Mouse (Mus musculus): Measurements from ENCODE around the gene Pak6. TPM values are rescaled to one million over a fixed set of nuclear protein-coding genes. Genes with fewer than 3 reads are reported as not detected.
A peak's percentile ranks its signal among the peaks of the same experiment; 100 is the strongest.

The Pak6 gene
- polyA plus RNA-seq, 1 experiment: not detected

GRCm38 (mm10) chr2:118682544-118683260 lies 19.6 kb downstream of the Pak6 start:
- TF ChIP-seq POLR2A (IDR thresholded peaks at IDR 0.05; ENCODE audit: borderline replicate concordance, control insufficient read depth, low read depth, low read length) (no peak), CTCF (IDR thresholded peaks at IDR 0.05; ENCODE audit: control insufficient read depth, insufficient read depth, low read length) (no peak)
- WGBS: 34% methylated on average over 8 of the region's 8 CpGs
- no peaks in the 10 kb centered on the region; the same call in 1 of the 2 replicates for H3K4me1 ChIP-seq (ENCODE audit: control insufficient read depth, insufficient read depth, low read length)
- no peak overlapping the region for H3K27ac ChIP-seq (ENCODE audit: control insufficient read depth, insufficient read depth, low read depth, low read length, poor library complexity)
- no peak overlapping the region for H3K4me3 ChIP-seq (replicated peaks; ENCODE audit: control insufficient read depth, low read depth, low read length)

- Histone ChIP-seq H3K27ac (ENCODE audit: control insufficient read depth, insufficient read depth, low read depth, low read length, poor library complexity) (no peak overlapping the region), H3K4me1 (ENCODE audit: control insufficient read depth, insufficient read depth, low read length) (no peaks in the 10 kb centered on the region; the same call in 1 of the 2 replicates), H3K4me3 (replicated peaks; ENCODE audit: control insufficient read depth, low read depth, low read length) (no peak overlapping the region)
- whole genome bisulfite sequencing: 78% methylated on average over 4 of the region's 4 CpGs
- TF ChIP-seq CTCF (IDR thresholded peaks at IDR 0.05; ENCODE audit: control insufficient read depth, insufficient read depth, low read length) (no peak), POLR2A (IDR thresholded peaks at IDR 0.05; ENCODE audit: borderline replicate concordance, control insufficient read depth, low read depth, low read length) (no peak)
These were observed 22.0 kb downstream of the Pak6 start for GRCm38 (mm10) chr2:118685088-118685487.

GRCm38 (mm10) chr2:118686693-118687092 lies 23.6 kb downstream of the Pak6 start:
- H3K4me3 ChIP-seq (replicated peaks; ENCODE audit: control insufficient read depth, low read depth, low read length): no peak overlapping the region
- no peaks in the 10 kb centered on the region; the same call in 1 of the 2 replicates for H3K4me1 ChIP-seq (ENCODE audit: control insufficient read depth, insufficient read depth, low read length)
- no peak overlapping the region for H3K27ac ChIP-seq (ENCODE audit: control insufficient read depth, insufficient read depth, low read depth, low read length, poor library complexity)
- 46% methylated on average over 8 of the region's 8 CpGs for WGBS
- TF ChIP-seq POLR2A (IDR thresholded peaks at IDR 0.05; ENCODE audit: borderline replicate concordance, control insufficient read depth, low read depth, low read length): no peak
- no peak for TF ChIP-seq CTCF (IDR thresholded peaks at IDR 0.05; ENCODE audit: control insufficient read depth, insufficient read depth, low read length)

DNA sequence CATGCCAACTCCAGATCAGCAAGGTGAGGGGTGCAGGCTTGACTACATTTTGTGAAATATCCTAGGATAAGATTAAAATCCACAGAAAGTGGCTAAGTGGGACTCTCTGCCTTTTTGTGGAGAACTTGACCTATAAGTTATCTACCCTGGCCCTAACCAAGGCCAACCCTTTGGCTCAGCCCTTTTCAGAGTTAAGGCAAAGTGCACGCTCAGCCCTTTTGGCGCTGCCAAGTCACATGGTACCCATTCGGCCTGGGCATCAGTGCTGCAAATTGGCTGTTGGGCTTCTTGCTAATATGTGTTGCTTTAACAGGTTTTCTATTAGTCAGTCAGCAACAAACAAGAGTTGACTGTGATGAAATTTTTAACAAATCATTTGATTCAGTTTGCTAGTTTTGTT lies 24.7 kb downstream of the Pak6 start:
- no peak overlapping the region for H3K4me3 ChIP-seq (replicated peaks; ENCODE audit: control insufficient read depth, low read depth, low read length)
- TF ChIP-seq CTCF (IDR thresholded peaks at IDR 0.05; ENCODE audit: control insufficient read depth, insufficient read depth, low read length): no peak
- WGBS: 83% methylated on average over 3 of the region's 3 CpGs
- no peak overlapping the region for H3K27ac ChIP-seq (ENCODE audit: control insufficient read depth, insufficient read depth, low read depth, low read length, poor library complexity)
- no peaks in the 10 kb centered on the region for H3K4me1 ChIP-seq (ENCODE audit: control insufficient read depth, insufficient read depth, low read length)

- Histone ChIP-seq H3K27ac (ENCODE audit: control insufficient read depth, insufficient read depth, low read depth, low read length, poor library complexity) (no peak overlapping the region), H3K4me3 (replicated peaks; ENCODE audit: control insufficient read depth, low read depth, low read length) (no peak overlapping the region), H3K4me1 (ENCODE audit: control insufficient read depth, insufficient read depth, low read length) (no peaks in the 10 kb centered on the region; the same call in 1 of the 2 replicates)
- TF ChIP-seq POLR2A (IDR thresholded peaks at IDR 0.05; ENCODE audit: borderline replicate concordance, control insufficient read depth, low read depth, low read length) (no peak), CTCF (IDR thresholded peaks at IDR 0.05; ENCODE audit: control insufficient read depth, insufficient read depth, low read length) (no peak)
- 65% methylated on average over 10 of the region's 10 CpGs for WGBS
These were observed 26.8 kb downstream of the Pak6 start for GRCm38 (mm10) chr2:118689875-118690274.

GRCm38 (mm10) chr2:118693370-118693966 lies 30.4 kb downstream of the Pak6 start:
- no peaks in the 10 kb centered on the region; the same call in none of the 2 replicates for H3K4me1 ChIP-seq (ENCODE audit: control insufficient read depth, insufficient read depth, low read length)

DNA sequence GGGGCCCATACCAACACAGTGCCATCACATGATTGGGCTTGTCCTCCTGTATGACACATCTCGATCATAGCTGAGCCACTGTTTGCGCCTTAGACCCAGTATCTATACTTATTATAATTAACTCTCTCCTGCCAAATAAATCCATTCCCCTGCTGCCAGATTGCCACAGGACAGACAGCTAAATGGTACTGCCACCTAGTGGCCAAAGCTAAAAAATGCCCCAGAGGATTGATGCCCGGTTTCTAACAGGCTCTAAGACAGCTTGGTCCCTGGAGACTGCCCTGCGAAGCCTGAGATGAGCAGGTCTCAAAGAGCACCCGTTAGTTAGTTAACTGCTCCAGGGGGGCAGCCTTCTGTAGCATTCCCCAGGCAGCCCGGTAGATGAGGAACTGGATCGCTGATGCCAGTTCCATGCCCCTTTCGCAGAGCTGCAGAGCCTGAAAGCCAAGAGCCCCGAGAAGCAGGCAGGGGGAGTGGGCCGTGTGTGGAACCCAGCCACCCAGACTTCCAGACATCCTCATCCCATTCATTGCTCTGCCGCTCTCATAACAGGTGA lies 32.7 kb downstream of the Pak6 start:
- no peak for TF ChIP-seq POLR2A (IDR thresholded peaks at IDR 0.05; ENCODE audit: borderline replicate concordance, control insufficient read depth, low read depth, low read length)
- TF ChIP-seq CTCF (IDR thresholded peaks at IDR 0.05; ENCODE audit: control insufficient read depth, insufficient read depth, low read length): peak; percentile 56
- 35% methylated on average over 11 of the region's 11 CpGs for WGBS
- Histone ChIP-seq H3K4me3 (replicated peaks; ENCODE audit: control insufficient read depth, low read depth, low read length) (no peak overlapping the region), H3K4me1 (ENCODE audit: control insufficient read depth, insufficient read depth, low read length) (peaks cover 2% of the 10 kb centered on the region), H3K27ac (ENCODE audit: control insufficient read depth, insufficient read depth, low read depth, low read length, poor library complexity) (no peak overlapping the region)

More at GRCm38 (mm10) chr2:118693370-118693966, 30.4 kb downstream of the Pak6 start:
- no peak overlapping the region for H3K4me3 ChIP-seq (replicated peaks; ENCODE audit: control insufficient read depth, low read depth, low read length)
- TF ChIP-seq CTCF (IDR thresholded peaks at IDR 0.05; ENCODE audit: control insufficient read depth, insufficient read depth, low read length) (no peak), POLR2A (IDR thresholded peaks at IDR 0.05; ENCODE audit: borderline replicate concordance, control insufficient read depth, low read depth, low read length) (no peak)
- WGBS: 85% methylated on average over 19 of the region's 19 CpGs
- no peak overlapping the region for H3K27ac ChIP-seq (ENCODE audit: control insufficient read depth, insufficient read depth, low read depth, low read length, poor library complexity)

- TF ChIP-seq CTCF (IDR thresholded peaks at IDR 0.05; ENCODE audit: control insufficient read depth, insufficient read depth, low read length): no peak
- no peak for TF ChIP-seq POLR2A (IDR thresholded peaks at IDR 0.05; ENCODE audit: borderline replicate concordance, control insufficient read depth, low read depth, low read length)
- peaks cover 2% of the 10 kb centered on the region for H3K4me1 ChIP-seq (ENCODE audit: control insufficient read depth, insufficient read depth, low read length)
- 32% methylated on average over 21 of the region's 21 CpGs for WGBS
- H3K4me3 ChIP-seq (replicated peaks; ENCODE audit: control insufficient read depth, low read depth, low read length): no peak overlapping the region
- H3K27ac ChIP-seq (ENCODE audit: control insufficient read depth, insufficient read depth, low read depth, low read length, poor library complexity): no peak overlapping the region
These were observed 33.6 kb downstream of the Pak6 start for GRCm38 (mm10) chr2:118696451-118697308.
